Mouse (Mus musculus) thymus, postnatal 36 days (tissue): ENCODE measurements around the gene Pgpep1.

ENCODE experiments used
- DNase-seq, 2 experiments: peaks; one replicate each; pipeline ENCODE4 v3.0.0; 2022; ENCODE audit warnings: mixed read lengths in 2 of 2

The Pgpep1 gene

GRCm38 (mm10) chr8:70660273-70660725, at the start of gene Pgpep1:
Pgpep1 (minus strand) TSS chr8:70660388.
- peak; percentile 32 to 65 for DNase-seq

GRCm38 (mm10) chr8:70709794-70710193, 49.6 kb upstream of the Pgpep1 start:
- no peak for DNase-seq

GRCm38 (mm10) chr8:70708281-70708680, 48.1 kb upstream of the Pgpep1 start:
- DNase-seq = no peak

GRCm38 (mm10) chr8:70703287-70703686, 43.1 kb upstream of the Pgpep1 start, which contains the start of gene Iqcn:
Iqcn (plus strand) TSS chr8:70703457.
- DNase-seq = no peak

GRCm38 (mm10) chr8:70702842-70703182, 42.6 kb upstream of the Pgpep1 start:
- no peak for DNase-seq

- DNase-seq = no peak
Measured at GRCm38 (mm10) chr8:70701982-70702841, 42.0 kb upstream of the Pgpep1 start.

- peak in 1 of 2 experiments; percentile 42 for DNase-seq
Measured at GRCm38 (mm10) chr8:70701048-70701981, 41.1 kb upstream of the Pgpep1 start.

- DNase-seq = peak; percentile 93 to 95
Measured at GRCm38 (mm10) chr8:70700555-70700922, 40.4 kb upstream of the Pgpep1 start.

- DNase-seq = peak; percentile 87 to 93
Measured at GRCm38 (mm10) chr8:70699834-70700554, 39.8 kb upstream of the Pgpep1 start.

- DNase-seq = peak in 1 of 2 experiments; percentile 72
Measured at GRCm38 (mm10) chr8:70699116-70699833, 39.1 kb upstream of the Pgpep1 start.

GRCm38 (mm10) chr8:70698310-70699109, 38.3 kb upstream of the Pgpep1 start, which contains the start of gene Jund:
Jund (plus strand) TSS chr8:70698949.
- peak; percentile 99 to 100 for DNase-seq

GRCm38 (mm10) chr8:70697366-70698250, 37.4 kb upstream of the Pgpep1 start:
- DNase-seq = no peak

GRCm38 (mm10) chr8:70696946-70697345, 36.8 kb upstream of the Pgpep1 start:
- DNase-seq = peak in 1 of 2 experiments; percentile 26

- DNase-seq = peak; percentile 81 to 85
Measured at GRCm38 (mm10) chr8:70696019-70696885, 36.1 kb upstream of the Pgpep1 start.

- peak; percentile 88 to 92 for DNase-seq
Measured at GRCm38 (mm10) chr8:70695318-70696018, 35.3 kb upstream of the Pgpep1 start.

GRCm38 (mm10) chr8:70693636-70694035, 33.4 kb upstream of the Pgpep1 start:
- peak in 1 of 2 experiments; percentile 29 for DNase-seq

GRCm38 (mm10) chr8:70691727-70692231, 31.6 kb upstream of the Pgpep1 start:
- DNase-seq = no peak

- DNase-seq = no peak
Measured at GRCm38 (mm10) chr8:70691230-70691629, 31.0 kb upstream of the Pgpep1 start.
